Mouse (Mus musculus) heart, embryonic 10.5 days (tissue): ENCODE measurements around the gene Cd47. TPM values are rescaled to one million over a fixed set of nuclear protein-coding genes. Genes with fewer than 3 reads are reported as not detected.
A peak's percentile ranks its signal among the peaks of the same experiment; 100 is the strongest.

ENCODE experiments used
- DNase-seq: peaks from one replicate; pipeline ENCODE4 v3.0.0-alpha.2; 2017; ENCODE audit warnings: low spot score
- H3K27ac ChIP-seq: fragments of 300-500 bp; sonication (generic); 2 replicates; pipeline ENCODE4 v1.5.1; 2016; ENCODE audit warnings: mild to moderate bottlenecking
- H3K27me3 ChIP-seq: fragments of 300-500 bp; sonication (generic); 2 replicates; pipeline ENCODE4 v1.6.1; 2016; ENCODE audit warnings: mild to moderate bottlenecking; ENCODE audit not compliant: poor library complexity, insufficient read depth, severe bottlenecking
- H3K36me3 ChIP-seq: fragments of 300-500 bp; sonication (generic); 2 replicates; pipeline ENCODE4 v1.6.1; 2016; ENCODE audit warnings: mild to moderate bottlenecking, moderate library complexity
- H3K4me1 ChIP-seq: fragments of 300-500 bp; sonication (generic); 2 replicates; pipeline ENCODE4 v1.6.1; 2016; ENCODE audit warnings: mild to moderate bottlenecking
- H3K4me3 ChIP-seq: fragments of 300-500 bp; sonication (generic); 2 replicates; pipeline ENCODE4 v1.5.1; 2016; ENCODE audit warnings: mild to moderate bottlenecking, moderate library complexity
- H3K9me3 ChIP-seq: fragments of 300-500 bp; sonication (generic); 2 replicates; pipeline ENCODE4 v1.6.1; 2016; ENCODE audit warnings: mild to moderate bottlenecking, moderate library complexity
- WGBS: fragments of 180-500 bp; shearing (Covaris S2); methylation state at CpG from one replicate; pipeline ENCODE4 v1.1.7; 2016; 5-methylcytosine and 5-hydroxymethylcytosine counted together
- polyA plus RNA-seq: library from polyadenylated mRNA; unstranded; fragments of >200 nt; fragmentation: Nextera tagmentation; extraction: Ambion mirVana; gene quantifications from 2 replicates; pipeline ENCODE4 v1.2.1, GENCODE M21; 2016

Cd47 gene
- polyA plus RNA-seq, 1 experiment from 2014 or later, result 50.3 TPM

DNA sequence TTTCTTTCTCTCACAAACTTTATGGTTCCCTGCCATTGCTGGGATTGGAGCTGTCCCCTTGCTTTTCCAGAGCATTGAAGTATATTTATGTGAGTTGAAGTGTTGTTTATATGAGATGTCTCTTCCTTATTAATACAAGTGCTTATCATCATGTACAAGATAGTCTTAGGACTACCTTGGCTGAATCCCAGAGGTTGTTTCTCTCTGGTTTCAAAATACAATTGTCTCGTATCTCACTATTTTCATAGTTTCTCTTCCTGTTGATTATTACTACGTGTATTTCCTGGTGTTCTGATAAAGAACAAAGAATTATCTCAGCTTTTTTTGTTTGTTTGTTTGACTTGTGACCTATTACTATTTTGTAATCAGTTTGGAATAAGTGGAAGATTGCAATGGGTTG lies 73.6 kb downstream of the Cd47 start:
- Histone ChIP-seq H3K27ac (no peak overlapping the region), H3K36me3 (peaks cover 8% of the 10 kb centered on the region; the same call in 1 of the 2 replicates), H3K9me3 (no peaks in the 10 kb centered on the region), H3K4me3 (no peak overlapping the region), H3K27me3 (no peaks in the 10 kb centered on the region), H3K4me1 (peaks cover 6% of the 10 kb centered on the region; the same call in 1 of the 2 replicates)
- WGBS, result 58% methylated on average over 2 of the region's 2 CpGs
- no peak for DNase-seq

DNA sequence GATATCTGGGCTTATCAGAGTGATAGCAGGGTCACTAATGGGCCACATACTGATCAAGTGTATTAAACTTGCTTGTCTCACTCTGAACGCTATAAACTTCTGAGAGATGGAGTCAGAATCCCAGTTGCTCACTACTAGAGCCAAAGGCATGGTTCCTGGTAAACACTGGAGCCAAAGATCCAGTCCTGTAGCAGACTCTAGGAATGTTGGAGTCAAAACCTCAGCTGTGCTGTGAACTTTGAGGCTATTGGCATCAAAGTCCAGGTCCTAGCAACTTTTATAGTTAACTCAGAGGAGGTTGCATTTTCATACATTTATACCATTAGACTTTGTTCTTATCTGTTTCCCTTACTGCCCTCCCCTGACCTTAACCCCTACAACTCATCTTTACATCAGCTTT lies 74.2 kb downstream of the Cd47 start:
- no peak overlapping the region for H3K4me3 ChIP-seq
- peaks cover 6% of the 10 kb centered on the region; the same call in 1 of the 2 replicates for H3K4me1 ChIP-seq
- H3K27me3 ChIP-seq, result no peaks in the 10 kb centered on the region
- 29% methylated on average over 1 of the region's 1 CpGs for WGBS
- no peak overlapping the region for H3K27ac ChIP-seq
- DNase-seq, result no peak
- H3K36me3 ChIP-seq, result 0 out of 2 replicates have a peak, but pooled peaks cover 2% of the 10 kb centered on the region
- H3K9me3 ChIP-seq, result no peaks in the 10 kb centered on the region

DNA sequence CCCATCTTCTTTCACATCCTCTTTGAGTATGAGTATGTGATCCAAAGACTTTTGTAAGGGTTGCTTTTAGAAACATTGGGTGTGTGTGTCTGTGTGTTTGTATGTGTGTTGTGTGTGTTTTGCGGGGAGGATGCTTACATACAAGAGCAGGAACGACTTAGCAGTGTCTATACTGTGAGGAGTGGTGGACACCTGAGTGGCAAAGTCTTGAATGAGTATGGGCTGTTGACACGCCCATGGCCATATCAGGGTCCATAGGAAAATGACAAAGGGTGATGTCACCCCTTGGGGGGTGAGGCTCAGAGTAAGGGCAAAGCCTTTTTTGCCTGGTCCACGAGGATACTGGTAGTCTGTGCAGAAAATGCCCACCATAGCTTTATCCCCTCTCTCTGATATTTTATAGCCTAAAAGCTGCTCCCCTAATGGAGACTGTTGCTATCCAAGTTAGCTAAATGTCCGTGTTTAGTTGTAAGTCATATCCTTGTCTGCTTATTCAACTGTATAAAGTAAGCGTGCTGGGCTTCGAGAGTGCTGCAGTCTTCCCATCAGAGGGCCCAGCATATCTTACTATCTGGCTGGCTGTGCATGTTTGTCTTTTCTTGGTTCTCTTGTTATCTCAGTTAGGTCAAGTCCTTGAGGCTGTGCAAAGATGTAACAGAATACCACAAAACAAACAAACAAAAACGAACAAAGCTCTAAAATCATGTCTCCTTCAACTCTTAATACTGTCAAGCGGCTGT lies 76.1 kb downstream of the Cd47 start:
- 78% methylated on average over 9 of the region's 9 CpGs for WGBS
- Histone ChIP-seq H3K9me3 (no peaks in the 10 kb centered on the region), H3K27ac (no peak overlapping the region), H3K4me3 (no peak overlapping the region), H3K36me3 (no peaks in the 10 kb centered on the region), H3K4me1 (peaks cover 6% of the 10 kb centered on the region; the same call in 1 of the 2 replicates), H3K27me3 (no peaks in the 10 kb centered on the region)
- DNase-seq, result no peak

DNA sequence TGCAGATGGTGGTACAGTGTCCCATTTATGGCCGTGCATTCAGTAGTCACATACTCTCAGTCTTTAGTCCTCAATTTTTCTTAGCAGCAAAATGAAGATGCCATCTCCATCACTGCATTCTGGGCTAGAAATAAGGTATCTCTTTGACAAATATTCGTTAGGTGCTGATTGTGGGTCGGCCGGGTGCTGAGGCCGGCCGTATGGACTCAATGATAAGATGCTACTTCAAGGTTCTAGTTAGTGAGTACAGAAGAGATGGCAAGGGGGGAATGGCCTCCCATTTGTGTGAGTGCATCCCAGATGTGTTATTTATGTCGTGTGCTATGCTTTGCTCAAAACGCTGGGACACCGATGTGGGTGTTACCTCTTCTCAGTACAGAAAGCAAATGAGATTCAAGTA lies 76.9 kb downstream of the Cd47 start:
- Histone ChIP-seq H3K4me3 (no peak overlapping the region), H3K9me3 (no peaks in the 10 kb centered on the region), H3K36me3 (no peaks in the 10 kb centered on the region), H3K27me3 (no peaks in the 10 kb centered on the region), H3K27ac (no peak overlapping the region), H3K4me1 (peaks cover 6% of the 10 kb centered on the region; the same call in 1 of the 2 replicates)
- WGBS, result 85% methylated on average over 9 of the region's 9 CpGs
- no peak for DNase-seq

DNA sequence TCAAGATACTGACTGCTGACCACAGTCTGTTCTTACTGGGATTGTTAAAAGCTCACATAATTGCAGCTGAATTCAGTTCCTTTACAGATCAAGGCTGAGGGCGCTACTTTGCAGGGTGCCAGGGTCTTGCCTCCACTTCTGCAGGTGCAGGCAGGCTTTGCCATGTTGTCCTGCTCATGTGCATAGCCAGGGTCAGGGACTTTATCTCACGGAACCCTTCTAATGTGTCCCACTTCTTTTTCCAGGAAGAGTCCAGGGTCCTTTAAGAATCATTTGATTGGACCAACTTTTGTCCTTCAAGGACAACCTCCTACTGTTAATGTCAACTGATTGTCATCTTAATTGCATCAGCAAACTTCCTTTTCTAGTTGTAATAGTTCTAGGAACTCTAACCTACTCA lies 77.7 kb downstream of the Cd47 start:
- Histone ChIP-seq H3K36me3 (no peaks in the 10 kb centered on the region), H3K27ac (no peak overlapping the region), H3K4me1 (peaks cover 6% of the 10 kb centered on the region; the same call in 1 of the 2 replicates), H3K9me3 (no peaks in the 10 kb centered on the region), H3K27me3 (no peaks in the 10 kb centered on the region), H3K4me3 (no peak overlapping the region)
- 90% methylated on average over 2 of the region's 2 CpGs for WGBS
- DNase-seq, result no peak

DNA sequence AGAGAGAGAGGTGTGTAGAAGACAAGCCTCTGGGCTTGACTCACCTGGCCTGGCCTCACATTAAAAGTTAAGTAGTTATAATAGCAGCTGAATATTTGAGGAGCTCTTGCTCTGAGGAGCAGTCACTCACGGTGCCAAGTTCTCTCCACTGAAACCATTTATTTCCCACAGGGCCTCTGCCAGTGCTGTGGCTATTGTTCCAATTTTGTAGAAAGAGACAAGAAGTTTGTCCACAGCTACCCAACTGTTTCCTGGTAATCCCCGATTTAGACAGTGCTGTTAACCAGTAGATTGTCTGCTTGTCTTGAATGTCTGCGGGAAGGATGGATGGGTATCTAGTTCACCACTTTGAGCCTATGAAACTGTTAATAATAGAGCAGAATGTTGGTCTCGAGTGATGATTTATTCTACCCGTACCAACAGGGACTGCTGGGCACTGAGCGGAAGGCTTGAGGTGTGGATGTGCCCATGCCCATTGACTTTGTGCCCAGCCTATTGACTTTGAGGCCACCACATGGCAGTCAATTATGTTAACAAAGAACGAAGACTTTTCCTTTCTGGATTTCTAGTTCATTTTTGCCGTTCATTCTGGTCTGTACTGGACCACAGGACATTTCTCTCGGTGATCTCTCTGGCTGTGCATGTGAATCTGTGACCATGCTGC lies 86.2 kb downstream of the Cd47 start:
- H3K4me3 ChIP-seq, result no peak overlapping the region
- H3K27me3 ChIP-seq, result no peaks in the 10 kb centered on the region
- no peak overlapping the region for H3K27ac ChIP-seq
- peaks cover 8% of the 10 kb centered on the region; the same call in 1 of the 2 replicates for H3K36me3 ChIP-seq
- DNase-seq, result no peak
- 91% methylated on average over 9 of the region's 9 CpGs for WGBS
- no peaks in the 10 kb centered on the region for H3K9me3 ChIP-seq
- H3K4me1 ChIP-seq, result no peaks in the 10 kb centered on the region; the same call in 1 of the 2 replicates

DNA sequence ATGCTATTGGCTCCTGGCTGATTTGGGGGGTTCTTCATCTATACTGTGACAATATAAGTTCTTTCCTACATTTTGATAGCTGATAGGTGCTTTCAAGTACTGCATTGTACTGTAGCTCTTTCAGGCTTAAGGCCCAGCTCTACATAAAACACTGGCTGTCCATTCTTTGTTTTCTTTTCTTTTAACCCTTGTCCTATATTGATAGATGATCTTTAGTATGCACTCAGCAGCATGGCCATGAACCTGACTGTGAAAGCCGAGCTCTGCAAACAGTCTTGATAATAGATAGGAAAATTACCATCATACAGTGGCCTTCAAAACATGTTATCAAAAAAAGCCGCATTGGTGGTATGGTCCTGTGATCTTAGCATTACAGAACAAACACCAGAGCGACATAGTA lies 87.0 kb downstream of the Cd47 start:
- Histone ChIP-seq H3K9me3 (no peaks in the 10 kb centered on the region; the same call in 1 of the 2 replicates), H3K4me1 (no peaks in the 10 kb centered on the region; the same call in 1 of the 2 replicates), H3K4me3 (no peak overlapping the region), H3K27ac (no peak overlapping the region), H3K27me3 (no peaks in the 10 kb centered on the region), H3K36me3 (peaks cover 12% of the 10 kb centered on the region; the same call in 1 of the 2 replicates)
- DNase-seq, result no peak
- WGBS, result 75% methylated on average over 3 of the region's 3 CpGs

DNA sequence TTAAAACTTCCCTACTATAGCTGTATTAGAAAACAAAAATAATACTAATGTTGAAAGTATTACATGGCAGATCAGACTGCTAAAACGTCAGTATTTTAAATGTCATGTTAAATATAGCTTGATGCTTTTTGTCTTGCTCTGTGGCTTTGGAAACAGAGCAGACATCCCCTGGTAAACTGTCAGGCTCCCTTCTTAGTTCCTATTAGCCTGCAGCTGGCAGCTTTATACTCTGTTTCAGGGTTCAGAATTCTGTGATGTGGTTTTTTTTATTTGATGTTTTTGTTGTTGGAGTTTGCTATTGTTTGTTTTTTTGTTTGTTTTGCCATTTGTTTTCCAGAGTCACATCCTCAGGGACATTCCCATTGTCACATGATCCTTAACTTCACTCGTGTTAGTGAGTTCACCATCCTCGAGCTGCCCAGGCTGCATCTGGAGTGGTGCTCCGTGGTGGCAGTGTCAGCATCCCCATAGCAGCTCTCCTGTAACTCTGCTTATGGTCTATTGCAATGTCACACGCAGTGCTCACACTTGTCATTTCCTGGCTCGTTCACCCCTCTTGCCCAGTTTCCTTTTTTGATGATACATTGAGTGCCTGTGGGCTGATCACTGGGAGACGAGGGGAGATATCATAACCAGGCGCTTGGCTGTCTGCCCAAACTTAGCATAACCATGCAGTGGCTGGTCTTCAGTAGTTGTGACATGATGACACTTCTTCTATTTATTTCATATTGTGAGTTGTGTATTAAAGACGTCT lies 87.7 kb downstream of the Cd47 start:
- Histone ChIP-seq H3K36me3 (peaks cover 13% of the 10 kb centered on the region; the same call in 1 of the 2 replicates), H3K27ac (no peak overlapping the region), H3K27me3 (no peaks in the 10 kb centered on the region), H3K4me1 (no peaks in the 10 kb centered on the region; the same call in 1 of the 2 replicates), H3K9me3 (no peaks in the 10 kb centered on the region; the same call in 1 of the 2 replicates), H3K4me3 (no peak overlapping the region)
- DNase-seq, result no peak
- WGBS, result 52% methylated on average over 9 of the region's 9 CpGs

DNA sequence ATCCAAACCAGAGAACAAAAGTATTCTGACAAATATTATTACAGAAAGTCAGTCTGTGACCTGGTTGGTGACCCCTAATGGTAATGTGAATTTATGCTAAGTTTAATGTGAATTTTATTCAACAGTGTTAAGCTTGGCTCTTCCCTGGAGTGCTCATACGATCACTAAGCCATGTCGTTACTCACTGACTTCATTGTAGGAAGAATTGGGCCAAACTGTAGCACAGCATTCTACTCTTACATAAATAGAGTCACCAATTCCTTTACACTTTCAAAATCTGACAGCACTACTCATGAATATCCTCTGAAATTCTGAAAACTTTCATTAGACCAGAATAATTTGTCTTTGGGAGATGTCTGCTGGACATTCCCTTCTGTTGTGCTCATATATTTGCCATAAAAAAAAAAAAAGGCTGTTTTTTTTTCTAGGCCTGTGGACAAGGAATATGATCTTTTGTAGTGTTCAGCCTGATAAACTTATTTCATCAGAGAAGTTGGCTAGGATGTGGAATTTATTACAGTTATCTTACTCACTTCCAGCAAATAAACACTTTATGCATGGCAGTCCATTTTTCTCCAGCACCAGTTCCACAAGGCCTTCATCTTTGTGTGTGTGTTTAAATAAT lies 88.8 kb downstream of the Cd47 start:
- H3K36me3 ChIP-seq, result peaks cover 13% of the 10 kb centered on the region; the same call in 1 of the 2 replicates
- H3K27ac ChIP-seq, result no peak overlapping the region
- no peaks in the 10 kb centered on the region for H3K27me3 ChIP-seq
- H3K4me1 ChIP-seq, result peaks cover 2% of the 10 kb centered on the region
- H3K9me3 ChIP-seq, result no peaks in the 10 kb centered on the region; the same call in 1 of the 2 replicates
- DNase-seq, result no peak
- no peak overlapping the region for H3K4me3 ChIP-seq
- 94% methylated on average over 2 of the region's 2 CpGs for WGBS

DNA sequence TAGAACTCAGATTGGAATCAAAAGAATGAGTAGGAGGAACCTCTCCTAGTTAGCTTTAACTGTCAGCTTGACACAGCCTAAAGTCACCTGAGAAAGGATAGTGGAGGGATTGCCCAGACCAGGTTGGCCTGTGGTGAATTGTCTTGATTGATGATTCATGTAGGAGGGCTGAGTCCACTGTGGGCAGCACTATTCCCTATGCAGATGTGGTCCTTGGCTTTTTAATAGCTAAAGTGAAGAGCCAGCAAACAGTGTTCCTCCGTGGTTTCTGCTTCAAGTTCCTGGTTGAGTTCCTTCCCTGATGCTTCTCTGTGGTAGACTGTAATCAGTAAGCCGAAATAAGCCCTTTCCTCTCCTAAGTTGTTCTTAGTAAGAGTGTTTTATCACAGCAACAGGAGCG lies 91.9 kb downstream of the Cd47 start:
- 93% methylated on average over 3 of the region's 3 CpGs for WGBS
- Histone ChIP-seq H3K4me3 (no peak overlapping the region), H3K36me3 (peaks cover 9% of the 10 kb centered on the region; the same call in 1 of the 2 replicates), H3K9me3 (no peaks in the 10 kb centered on the region; the same call in 1 of the 2 replicates), H3K27ac (no peak overlapping the region), H3K4me1 (peaks cover 16% of the 10 kb centered on the region), H3K27me3 (no peaks in the 10 kb centered on the region)
- no peak for DNase-seq

DNA sequence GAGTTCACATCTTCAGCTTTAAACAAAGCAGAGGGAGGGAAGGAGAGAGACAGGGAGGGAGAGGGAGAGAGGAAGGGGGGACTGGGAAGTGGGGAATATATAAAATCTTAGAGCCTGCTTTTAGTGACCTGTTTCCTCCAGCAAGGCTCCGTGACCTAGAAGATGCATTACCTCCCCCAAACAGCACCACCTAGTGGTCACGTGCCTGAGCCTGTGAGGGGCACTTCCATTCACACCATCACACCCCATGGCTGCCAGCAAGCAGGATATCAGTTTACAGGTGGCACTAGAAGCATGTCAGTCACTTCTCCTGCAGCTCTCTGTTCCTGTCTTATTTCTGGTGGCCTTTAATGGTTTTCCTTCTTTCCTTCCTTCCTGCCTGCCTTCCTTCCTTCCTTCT lies 92.6 kb downstream of the Cd47 start:
- Histone ChIP-seq H3K9me3 (no peaks in the 10 kb centered on the region; the same call in 1 of the 2 replicates), H3K27ac (no peak overlapping the region), H3K4me3 (no peak overlapping the region), H3K36me3 (peaks cover 9% of the 10 kb centered on the region; the same call in 1 of the 2 replicates), H3K27me3 (no peaks in the 10 kb centered on the region), H3K4me1 (peaks cover 16% of the 10 kb centered on the region)
- no peak for DNase-seq
- 70% methylated on average over 2 of the region's 2 CpGs for WGBS

DNA sequence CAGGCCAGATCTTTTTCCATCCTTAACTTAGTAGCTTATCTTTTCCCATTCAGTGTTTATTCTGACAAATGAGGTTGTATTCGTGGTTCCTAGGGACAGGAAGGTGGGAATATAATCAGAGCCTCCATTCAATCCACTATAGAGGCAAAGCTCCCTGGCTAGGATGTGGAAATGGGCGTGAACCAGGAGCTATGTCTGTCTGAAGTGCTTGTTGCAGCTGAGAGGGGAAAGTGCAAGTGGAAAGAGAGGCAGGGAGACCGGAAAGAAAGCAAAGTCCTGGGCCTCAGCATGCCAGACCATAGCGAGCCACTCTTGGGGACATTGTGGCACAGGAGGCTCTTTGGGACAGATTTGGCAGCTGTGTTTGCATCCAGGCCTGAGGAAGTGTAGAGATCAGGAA lies 94.3 kb downstream of the Cd47 start:
- 16% methylated on average over 4 of the region's 4 CpGs for WGBS
- no peaks in the 10 kb centered on the region for H3K27me3 ChIP-seq
- H3K4me1 ChIP-seq, result peaks cover 16% of the 10 kb centered on the region
- no peak for DNase-seq
- peak overlapping the region; percentile 53 for H3K27ac ChIP-seq
- H3K36me3 ChIP-seq, result peaks cover 9% of the 10 kb centered on the region; the same call in 1 of the 2 replicates
- H3K4me3 ChIP-seq, result no peak overlapping the region
- H3K9me3 ChIP-seq, result no peaks in the 10 kb centered on the region; the same call in 1 of the 2 replicates
